Mouse (Mus musculus) gastrocnemius, postnatal 4 days (tissue): ENCODE results near the gene Tyro3. TPM values are rescaled to one million over a fixed set of nuclear protein-coding genes. Genes with fewer than 3 reads are reported as not detected.

Experiments used
- DNase-seq, 2 experiments: peaks; one replicate each; pipeline ENCODE4 v3.0.0; 2021 to 2022; ENCODE audit warnings: low spot score in 2 of 2, mixed read lengths in 2 of 2
- long read RNA-seq, 2 experiments: library from polyadenylated mRNA; stranded (forward); transcript quantifications; one replicate each; pipeline ENCODE4 v2.0.0; 2021
- total RNA-seq, 2 experiments: library from RNA; stranded (reverse); gene quantifications; 2 replicates each; pipeline ENCODE4 v1.2.3; 2021

The Tyro3 gene
- 1 to 10 TPM; 8.8 to 9.7 TPM for total RNA-seq
- long read RNA-seq, experiment 1, transcript Tyro3-201 (19 exons, 3,989 nt) = major isoform, 7 of 13 reads
- long read RNA-seq, experiment 1, partial matches to known transcripts = 4 of 13 reads
- long read RNA-seq, experiment 1, other reads (novel, unspliced or antisense) = 2 of 13 reads
- long read RNA-seq, experiment 2, transcript Tyro3-201 (19 exons, 3,989 nt) = major isoform, 10 of 14 reads
- long read RNA-seq, experiment 2, partial matches to known transcripts = 0 of 14 reads
- long read RNA-seq, experiment 2, other reads (novel, unspliced or antisense) = 4 of 14 reads

DNA sequence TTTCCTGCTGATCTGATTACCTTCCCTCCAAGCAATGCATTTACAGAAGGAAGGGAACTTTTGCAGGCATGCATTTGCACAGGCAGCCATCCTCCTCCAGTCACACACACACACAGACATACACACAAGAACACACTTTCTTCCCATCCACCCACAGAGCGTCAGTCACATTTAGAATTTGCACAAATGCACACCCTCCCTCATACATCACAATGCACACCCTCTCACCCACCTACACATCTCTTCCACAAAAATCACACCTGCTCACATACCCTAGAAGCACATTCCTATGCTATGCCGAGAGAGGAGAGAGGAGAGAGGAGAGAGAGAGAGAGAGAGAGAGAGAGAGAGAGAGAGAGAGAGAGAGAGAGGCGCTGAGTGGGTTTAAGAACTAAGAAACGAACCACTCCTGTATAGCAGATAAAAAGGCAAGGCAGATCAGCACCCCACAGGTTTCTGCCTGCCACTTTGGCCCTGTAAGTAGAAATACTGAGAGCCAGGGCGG, at the start of gene Tyro3:
Tyro3 (plus strand) TSS at position 455 of the 505 bp plus-strand sequence.
- DNase-seq = no peak

DNA sequence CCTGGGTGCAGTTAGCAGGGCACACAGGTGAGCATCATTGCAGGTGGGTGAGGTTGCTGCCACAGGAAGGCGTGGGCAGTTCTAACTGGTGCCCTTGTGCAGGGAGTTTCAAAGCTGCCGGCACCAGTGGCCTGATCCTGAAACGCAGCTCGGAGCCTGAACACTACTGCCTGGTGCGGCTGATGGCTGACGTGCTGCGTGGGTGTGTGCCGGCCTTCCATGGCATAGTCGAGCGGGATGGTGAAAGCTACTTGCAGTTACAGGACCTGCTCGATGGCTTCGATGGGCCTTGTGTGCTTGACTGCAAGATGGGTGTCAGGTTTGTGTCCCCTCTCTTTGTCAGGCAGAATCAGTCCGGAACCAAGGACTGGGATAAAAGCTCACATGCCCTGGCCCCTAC, 48.3 kb upstream of the Tyro3 start:
- DNase-seq = no peak

DNA sequence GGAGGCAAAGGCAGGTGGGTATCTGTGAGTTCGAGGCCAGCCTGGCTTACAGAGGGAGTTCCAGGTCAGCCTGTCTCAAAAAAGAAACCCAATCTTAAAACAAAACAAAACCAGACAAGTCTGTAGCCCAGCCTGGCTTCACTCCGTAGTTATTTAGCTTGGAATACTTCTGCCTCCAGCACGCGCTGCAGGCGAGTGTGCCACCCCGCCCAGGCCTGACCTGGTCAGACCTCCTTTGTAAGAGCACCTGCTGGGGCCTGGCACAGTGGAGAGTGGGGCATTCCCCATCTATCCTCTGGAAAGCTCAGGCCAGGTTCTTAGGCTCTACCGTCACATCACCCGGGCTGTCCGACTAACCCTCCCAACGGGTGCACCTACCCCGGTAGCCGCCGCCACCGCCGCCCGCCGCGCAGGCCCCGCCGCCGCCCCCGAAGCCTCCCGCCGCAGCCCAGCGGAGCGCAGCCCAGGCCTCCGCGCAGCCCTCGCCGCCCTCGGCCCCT, 39.9 kb upstream of the Tyro3 start:
- DNase-seq = no peak

DNA sequence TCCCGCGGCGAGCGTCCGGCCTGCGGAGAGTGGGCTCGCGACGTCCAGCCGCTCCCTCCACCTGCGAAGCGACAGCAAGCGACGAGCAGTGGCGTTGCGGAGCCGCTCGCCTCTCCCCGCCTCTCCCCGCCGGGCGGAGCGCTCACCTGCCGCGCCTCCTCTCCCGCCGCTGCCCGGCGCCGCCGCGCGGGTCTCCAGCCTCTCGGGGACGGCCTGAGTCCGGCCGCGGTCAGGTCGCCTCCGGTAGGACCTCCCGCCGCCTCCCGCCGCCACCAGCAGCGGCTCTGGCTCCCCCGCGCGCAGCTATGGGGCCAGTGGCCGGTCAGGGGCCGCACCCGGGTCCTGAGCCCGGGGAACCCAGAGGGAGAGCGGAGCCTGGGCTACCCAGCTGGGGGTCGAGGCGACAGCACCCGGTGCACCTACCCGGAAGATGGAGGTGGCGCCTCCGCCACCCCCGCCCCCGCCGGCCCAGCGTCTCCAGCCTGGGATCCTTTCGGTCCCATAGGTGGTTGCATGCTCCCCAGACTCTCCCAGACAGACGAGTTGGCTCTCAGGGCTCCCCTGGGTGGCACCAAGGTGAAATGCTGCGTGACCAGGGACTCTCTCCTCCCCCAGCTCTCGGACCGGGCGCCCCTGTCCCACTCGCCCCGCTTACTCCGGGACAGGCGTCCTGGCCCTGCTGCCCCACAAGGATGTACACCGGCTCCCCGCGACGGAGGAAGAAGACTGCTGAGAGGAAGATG, 39.3 kb upstream of the Tyro3 start:
- DNase-seq = no peak

DNA sequence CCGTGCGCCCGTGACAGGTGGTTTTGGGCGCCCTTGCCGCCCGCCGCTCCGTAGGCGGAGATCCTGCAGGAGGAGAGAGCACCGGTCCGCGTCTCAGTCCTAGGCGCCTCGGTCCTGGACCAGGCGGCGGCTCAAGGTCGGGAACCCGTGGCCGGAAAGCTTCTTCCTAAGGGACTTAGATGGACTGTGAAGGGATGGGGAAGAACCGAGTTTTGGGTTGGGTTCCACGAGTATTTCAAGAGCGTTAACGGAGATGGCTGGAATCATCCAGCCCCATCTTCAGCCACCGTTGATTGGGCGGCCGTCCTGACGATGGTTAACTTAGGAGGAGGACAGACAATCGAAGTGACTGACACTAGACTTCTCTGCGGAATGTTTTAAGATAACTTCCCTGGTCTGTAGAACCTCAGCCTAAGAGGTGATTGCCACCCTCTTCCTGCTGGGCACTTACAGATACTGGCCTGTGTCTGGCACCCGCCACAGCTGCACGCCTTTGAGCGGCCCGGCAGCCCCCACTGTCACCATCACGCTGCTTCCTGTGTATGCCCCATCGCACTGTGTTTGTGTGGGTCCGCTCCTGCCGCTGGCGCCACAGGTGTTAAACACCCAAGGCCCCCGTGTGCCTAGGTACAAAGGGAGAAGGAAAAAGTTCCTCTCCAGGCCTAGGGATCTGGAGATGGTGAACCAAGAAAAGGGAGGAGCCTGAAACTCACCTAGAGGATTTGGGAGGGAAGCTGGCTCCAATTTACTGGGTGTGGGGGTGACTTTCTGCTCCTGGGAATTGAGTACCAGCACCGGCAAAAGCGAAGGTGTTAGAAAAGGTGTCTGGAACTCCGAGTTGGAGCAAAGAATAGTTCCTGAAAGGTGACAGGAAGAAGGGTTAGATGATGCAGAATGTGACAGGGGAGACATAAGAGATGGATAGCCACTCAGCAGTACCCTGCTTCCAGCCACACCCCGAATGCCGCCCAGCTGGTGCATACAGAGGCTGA, 38.4 kb upstream of the Tyro3 start:
- no peak for DNase-seq

DNA sequence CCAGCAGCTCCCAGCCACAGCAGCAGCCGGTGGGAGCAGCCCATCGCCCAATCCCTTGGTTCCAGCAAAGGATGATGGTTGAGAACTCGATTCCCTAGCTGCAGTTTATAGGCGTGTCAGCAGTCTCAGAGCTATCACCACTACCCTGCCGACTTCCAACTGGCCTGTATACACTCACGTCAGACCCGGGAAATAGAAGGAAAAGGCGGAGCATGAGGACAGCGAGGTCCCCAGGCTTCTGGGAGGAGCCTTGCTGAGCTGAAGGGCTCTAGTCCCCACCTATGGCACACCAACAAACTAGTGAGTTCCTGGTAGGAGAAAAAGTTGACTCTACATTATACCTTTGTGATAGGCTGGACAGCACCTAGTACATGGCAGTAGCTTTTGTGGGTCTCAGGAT, 37.3 kb upstream of the Tyro3 start, which contains the start of gene Ltk:
Ltk (minus strand) TSS at position 181 of the 400 bp plus-strand sequence.
- no peak for DNase-seq

DNA sequence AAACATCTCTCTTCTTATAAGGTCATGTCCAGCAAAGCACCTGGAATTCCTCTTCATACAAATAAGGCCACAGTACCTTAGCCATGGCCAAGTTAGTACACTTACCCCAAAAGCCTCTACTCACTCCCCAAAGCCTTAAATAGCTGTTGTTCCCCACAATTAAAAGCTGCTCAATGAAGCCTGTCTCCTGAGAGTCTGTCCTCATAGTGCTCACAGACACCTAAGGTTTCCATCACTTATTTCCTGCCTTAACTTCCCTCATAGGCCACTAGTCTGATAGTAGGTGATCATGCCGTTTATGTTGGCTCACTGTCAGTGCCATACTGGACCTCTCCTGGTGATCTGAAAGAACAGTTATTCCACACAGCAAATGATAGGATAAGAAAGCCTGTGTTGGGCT, 35.3 kb upstream of the Tyro3 start:
- DNase-seq = no peak

DNA sequence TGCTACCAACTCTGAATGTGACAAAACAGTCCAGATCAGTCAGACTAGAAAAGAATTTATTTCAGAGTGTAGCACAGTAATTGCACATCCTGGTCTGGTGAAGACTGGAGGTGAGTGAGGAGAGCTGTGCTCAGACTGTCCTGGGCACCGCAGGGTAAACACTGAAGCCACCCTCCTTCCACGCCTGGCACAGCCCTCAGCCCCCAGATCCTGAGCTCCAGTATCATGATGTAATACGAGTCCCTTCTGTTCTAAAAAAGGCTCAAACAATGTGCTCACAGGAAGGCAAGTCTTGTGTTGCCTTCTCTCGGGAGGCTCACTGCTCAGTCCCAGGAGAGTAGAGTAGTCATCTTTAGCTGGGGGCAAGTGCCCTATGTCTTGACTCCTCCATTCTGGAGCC, 33.6 kb upstream of the Tyro3 start:
- DNase-seq = no peak

DNA sequence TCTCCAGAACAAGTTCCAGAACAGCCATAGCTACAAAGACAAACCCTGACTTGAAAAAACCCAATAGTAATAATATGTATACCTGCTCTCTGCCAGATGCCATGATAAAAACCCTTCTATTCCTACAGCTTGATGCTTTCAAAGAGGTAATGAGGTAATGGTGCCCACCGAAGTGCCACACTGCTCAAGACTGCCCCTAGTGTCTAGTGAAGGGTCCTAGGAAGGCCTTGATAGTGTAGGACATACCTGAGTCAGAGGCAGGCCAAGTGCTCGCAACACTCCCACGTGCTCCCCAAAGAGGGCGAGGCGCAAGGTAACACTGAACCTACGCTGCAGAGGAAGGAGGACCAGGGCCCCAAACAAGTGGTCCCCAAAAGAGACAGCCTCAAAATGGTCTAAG, 30.3 kb upstream of the Tyro3 start:
- no peak for DNase-seq

DNA sequence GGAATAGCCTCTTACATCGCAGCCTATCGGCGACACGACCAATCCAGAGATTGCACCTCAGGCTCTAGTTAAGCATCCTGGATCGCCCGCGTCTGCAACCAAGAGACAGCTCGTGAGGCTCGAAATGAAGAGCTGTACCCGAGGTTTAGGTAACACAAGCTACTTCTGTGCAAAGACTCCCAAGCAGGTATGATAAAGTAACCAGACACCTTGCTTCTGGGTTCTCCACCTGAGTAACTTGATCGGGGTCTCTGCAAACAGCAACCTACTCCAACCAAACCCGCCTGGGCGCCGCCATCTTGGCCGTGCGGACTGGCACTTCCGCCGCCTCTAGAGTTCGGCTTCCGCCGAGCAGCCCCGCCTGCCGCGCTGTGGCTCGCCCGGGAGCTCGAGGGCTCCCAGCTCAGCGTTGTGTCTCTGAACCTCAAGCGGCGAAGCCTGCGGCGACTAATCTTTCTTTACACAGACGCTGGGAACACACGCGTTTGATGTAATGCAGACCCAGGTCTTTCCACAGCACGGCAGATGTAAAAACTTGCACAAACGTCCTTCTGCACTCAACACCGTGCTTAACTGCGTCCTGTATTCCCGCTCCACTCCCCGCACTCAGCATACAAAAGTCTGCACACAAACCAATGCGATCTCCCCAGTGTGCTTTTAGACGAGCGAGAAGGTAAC, 10.2 kb upstream of the Tyro3 start, which contains the start of gene Rpap1:
Rpap1 (minus strand) TSS at position 332 of the 678 bp plus-strand sequence.
- DNase-seq = peak; percentile 74 to 87

DNA sequence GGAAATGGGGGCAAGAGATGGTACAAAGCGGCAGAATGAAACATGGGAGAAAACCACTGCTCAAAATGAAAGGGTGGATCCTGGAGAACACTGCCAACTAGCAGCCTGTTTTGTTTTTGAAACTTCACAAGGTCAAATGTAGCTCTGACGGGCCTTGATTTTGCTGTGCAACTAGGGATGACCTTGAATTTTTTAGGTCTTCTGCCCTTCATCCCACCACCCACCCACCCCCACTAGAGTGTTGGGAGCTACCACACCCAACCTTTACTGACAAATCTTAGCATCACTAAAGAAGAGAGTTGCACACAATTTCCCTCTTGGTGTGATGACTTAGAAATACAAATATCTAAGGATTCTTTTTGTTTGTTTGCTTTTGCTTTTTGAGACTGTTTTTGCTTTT, 7.5 kb upstream of the Tyro3 start:
- no peak for DNase-seq

DNA sequence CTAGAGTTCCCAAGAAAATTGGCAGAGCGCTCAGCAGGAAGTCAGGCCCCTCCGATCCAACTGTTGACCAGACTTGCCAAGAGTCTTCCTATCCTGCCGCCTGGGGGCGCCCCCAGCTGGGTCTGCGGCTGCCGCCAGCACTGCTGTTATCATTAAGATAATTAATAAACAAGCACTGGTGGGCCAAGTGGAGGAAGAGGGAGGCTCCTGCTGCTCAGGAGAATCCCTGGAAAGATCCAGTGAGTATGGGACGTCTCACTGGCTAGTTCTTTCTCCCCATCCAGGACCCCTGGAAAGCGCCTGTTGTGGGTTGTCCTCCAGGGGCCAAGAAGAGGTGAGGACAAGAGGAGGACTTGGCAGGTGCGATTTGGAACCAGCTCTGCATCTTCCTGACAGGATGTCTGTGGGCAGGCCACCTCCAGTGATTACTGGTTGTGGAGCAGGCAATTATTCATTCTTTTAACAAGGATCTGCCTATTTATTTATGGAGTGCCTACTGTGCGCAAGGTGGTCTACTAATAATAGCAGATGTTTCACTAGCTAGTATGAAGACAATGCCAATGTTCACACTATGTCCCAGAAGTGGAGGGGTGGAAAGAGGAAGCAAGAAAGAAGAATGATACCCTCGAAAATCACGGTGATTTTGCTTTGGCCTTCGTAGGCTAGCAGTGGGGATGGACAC, 854 bp downstream of the Tyro3 start:
- DNase-seq = peak; percentile 50 to 78

DNA sequence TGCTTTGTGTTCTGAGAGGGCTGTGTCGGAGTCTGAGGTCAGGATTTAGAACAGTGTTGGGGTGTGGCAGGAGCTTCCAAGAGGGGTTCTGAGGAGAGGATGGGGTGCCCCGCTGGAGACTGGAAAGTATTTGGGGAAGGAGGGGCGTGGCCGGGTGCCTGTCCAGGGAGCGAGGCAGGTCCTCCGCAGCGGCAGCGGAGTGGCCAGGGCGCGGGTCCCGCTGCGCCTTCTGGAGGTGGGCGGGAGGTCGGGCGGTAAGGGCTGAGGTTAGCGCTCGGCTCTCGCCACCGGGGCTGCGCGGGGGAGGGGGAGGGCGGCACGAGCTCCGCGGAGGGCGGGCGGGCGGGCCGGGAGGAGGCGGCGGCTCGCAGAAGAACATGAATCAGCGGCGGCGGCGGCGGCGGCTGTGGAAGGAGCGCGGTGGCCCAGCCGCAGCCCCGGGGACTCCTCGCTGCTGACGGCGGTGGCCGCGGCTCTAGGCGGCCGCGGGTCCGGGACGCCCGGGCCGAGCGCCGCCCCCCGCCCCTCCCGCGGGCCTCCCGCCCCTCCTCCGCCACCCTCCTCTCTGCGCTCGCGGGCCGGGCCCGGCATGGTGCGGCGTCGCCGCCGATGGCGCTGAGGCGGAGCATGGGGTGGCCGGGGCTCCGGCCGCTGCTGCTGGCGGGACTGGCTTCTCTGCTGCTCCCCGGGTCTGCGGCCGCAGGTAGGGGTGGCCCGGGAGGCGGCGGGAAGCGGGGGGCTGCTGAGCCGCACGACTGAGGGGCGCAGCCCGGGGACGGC, 1.8 kb downstream of the Tyro3 start:
- DNase-seq = peak; percentile 41 to 60

DNA sequence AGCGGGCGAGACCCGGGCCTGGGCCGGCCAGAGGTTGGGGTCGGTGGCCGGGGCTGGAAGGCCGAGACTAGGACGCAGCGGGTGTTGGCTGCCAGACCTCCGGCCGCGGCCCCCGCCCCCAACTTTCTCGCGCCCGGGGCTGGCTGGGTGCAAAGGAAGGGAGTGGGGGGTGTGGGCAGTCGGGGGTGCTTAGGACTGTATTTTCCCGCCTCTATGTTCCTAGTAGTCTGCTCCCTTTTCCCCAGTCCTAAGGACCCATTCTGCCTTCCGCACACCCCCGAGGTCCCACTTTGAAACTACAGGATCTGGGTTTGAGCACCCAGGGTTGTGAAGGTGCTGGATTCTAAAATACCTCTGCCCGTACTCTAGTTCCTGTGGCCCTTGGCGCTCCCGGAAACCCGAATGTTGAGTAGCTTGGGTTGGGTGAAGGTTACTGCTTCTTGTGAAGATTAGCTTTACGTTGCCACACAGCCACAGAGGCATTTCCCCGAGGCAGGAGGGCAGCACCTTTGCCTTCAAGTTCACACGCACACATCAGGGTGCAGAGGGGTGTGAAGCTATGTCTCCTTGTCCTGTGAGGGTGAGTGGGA, 2.5 kb downstream of the Tyro3 start:
- DNase-seq = no peak

DNA sequence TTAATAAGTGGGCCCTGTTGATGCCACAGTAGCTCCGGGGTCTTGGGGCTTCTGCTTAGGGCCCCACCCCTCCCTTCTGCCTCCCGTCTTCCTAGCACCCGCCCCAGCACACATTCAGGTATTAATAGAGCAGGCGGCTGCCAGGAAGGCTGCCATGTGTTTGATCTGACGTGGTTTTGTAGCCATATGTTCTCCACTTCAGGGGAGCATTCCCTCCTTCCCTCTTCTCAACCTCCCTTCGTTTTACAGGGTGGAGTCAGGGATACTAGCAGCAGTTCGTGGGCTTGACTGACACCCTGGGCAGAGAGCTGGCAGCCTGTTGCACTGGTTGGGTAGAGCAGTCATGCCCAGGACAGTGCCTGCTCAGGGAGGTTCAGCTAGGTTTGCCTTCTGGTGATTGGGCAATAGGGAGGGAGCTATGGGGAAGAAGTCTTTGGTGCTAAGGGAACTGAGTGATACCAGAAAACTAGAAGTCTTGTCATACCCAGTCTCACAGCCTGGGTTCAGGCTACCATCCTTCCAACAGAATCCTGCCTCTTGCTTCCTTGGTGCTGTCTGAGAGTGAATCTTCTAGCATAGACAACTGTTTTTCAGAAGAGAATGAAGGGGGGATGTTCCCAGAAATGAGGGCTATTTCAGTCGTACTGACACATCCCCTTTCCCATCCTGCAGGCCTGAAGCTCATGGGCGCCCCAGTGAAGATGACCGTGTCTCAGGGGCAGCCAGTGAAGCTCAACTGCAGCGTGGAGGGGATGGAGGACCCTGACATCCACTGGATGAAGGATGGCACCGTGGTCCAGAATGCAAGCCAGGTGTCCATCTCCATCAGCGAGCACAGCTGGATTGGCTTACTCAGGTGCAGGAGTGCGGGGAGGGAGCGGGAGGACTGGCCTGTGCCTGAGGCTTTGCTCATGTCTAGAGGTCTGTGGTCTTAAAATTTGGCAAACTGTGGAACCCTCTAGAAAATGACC, 3.6 kb downstream of the Tyro3 start:
- no peak for DNase-seq

DNA sequence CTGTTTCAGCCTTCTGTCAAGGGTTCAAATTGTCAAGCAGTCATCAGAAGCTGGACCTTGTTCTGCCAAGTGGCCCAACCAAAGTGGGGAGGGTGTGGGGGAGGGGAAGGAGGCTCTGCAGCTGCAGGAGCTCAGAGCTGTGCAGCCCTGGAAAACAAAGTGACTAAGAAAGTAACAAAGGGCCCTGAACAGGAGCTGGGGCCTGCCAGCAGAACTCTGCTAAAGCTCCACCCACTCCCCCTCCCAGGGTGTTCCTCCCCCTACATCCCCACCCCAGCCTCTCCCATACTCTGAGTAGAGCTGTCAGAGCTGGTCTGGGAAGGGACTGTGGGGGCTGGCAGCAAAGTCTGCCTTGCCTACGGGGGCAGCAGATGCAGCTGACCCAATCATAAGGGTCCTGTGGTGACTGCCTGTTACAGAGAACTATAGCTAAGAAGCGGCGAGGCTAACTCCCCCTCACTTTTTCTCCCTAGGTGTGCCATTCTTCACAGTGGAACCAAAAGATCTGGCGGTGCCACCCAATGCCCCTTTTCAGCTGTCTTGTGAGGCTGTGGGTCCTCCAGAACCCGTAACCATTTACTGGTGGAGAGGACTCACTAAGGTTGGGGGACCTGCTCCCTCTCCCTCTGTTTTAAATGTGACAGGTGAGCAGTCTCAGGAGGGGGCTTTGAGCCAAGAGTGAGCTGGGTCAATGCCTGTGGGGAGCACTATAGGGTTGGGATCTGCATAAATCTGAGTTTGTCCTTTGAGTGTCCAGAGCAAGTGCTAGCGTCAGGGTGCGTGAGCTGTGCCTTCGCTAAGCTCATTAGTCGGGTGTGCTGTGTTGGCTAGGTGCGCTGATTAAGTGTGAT, 5.5 kb downstream of the Tyro3 start:
- no peak for DNase-seq
